Mouse (Mus musculus): ENCODE results near the gene Top2a.

The Top2a gene

DNA sequence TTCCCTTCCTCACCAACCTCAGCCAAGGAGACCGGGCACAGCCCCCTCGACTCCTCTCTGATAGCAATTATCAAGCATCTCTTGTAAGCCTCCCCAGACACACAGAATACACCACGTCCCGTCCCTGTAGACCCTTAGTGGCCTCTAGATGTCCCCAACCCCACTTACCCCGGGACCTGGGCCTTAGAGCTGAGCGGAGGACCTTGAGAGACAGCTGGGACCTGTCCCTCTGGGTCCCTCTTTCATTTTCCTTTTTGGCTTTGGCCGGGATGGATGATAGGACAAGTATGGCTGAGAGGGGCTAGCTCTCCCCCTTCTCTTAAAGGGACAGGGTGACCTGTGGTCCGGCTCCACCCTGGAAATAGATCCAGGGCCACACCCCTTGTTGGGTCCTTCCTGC is 40.4 kb downstream of the Top2a start:
- in situ Hi-C loops (cut with MseI, MboI): no loop called here

DNA sequence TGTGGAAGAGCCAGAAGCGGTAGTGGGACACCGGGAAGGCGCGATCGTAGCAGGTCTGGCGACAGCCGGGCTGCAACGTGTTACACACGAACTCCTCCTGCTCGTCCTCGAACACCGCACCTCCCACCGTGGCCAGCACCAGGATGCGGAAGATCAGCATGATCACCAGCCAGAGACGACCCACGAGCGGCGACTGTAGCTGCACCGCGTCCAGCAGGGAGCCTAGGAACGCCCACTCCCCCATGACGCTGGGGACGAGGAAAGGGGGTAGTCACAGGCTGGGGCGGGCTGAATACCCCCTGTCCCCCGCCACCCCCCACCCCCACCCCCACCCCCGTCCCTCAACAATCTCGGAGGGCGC is 41.2 kb downstream of the Top2a start, which contains the start of gene Gjd3:
Gjd3 (minus strand) TSS at position 244 of the 361 bp plus-strand sequence.
- in situ Hi-C loops (cut with MseI, MboI): no loop called here

GRCm38 (mm10) chr11:98981997-98982772 is 41.8 kb downstream of the Top2a start:
- in situ Hi-C loops (cut with MseI, MboI): no loop called here

DNA sequence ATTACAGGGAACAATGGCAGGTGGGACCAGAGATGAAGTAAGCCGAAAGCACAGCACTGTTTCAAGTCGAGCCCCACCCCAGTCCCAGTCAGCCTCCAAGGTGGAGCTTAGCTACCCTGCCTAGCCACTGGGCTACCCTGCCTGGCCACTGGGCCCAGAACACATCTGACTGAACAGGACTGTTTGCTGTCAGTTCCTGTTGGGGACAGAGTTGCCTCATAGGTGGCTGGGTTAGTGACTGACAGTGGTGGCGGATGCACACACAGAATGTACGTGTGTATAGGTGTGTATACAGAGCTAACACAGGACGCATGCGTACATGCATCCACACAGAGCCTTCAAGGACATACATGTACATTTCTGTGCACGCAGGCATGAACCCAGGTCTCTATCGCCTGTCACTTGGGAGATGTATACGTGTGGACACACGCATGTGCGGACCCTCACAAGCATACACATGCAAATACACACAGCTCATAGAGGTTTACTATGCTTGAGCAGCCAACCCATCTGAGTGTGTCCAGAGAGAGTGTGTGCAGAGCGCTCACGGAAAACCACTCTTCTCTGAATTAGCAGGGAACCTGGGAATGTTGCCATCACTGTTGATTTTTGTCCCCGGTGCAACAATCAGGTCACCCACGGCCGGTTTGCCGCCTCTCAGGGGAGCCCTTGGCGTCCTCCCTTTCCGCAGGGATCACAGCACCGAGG is 42.5 kb downstream of the Top2a start:
- in situ Hi-C loops (cut with MseI, MboI): no loop called here

- in situ Hi-C loops (cut with MseI, MboI): loop anchor here (10.0 kb wide), 1 partner anchor 55 kb away; the partner anchor contains the start of gene Rara (in 2 of the 2)
These were observed 44.6 kb downstream of the Top2a start for GRCm38 (mm10) chr11:98979356-98979755.

GRCm38 (mm10) chr11:98978526-98979148 is 45.4 kb downstream of the Top2a start:
- in situ Hi-C loops (cut with MseI, MboI): loop anchor here (10.0 kb wide), 1 partner anchor 54 kb away; the partner anchor contains the start of gene Rara (in 2 of the 2)

DNA sequence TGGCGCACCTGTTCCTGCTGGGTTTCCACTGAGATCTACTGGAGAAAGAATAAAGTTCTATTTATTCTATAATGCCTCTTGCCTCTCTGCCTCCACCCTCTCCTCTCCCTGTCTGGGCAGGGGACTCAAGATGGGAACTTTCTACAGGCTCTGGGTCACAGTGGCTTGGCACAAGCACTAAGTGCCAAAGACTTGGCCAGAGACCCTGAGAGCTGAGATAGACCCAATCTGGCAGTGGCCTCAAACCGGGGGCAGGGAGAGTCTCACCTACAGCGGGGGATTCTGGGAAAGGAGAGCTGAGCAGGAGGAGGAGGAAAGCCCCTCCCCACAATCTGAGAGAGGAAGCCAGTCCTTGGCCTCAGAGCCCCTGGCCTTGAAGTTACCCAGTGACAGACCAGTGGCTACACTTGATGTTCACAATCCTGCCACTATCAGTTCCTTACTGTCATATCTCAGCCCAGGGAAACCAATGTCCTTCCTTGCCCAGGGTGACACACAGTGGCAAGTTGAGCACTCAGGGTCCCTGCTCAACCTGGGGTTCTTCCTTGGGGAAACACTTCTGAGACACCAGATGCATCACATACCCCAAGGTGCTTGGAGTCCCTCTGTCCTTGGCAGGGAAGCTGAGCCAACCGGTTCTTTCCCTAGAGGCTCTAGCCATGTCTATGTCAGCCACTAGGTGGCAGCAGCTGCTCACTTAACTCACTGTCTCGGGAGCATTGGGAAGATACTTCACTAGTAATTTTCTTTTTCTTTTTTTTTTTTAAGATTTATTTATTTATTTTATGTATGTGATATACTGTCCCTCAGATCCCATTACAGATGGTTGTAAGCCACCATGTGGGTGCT is 48.9 kb downstream of the Top2a start:
- in situ Hi-C loops (cut with MseI, MboI): loop anchor here (10.0 kb wide), 1 partner anchor 50 kb away; the partner anchor contains the start of gene Rara (in 2 of the 2)

DNA sequence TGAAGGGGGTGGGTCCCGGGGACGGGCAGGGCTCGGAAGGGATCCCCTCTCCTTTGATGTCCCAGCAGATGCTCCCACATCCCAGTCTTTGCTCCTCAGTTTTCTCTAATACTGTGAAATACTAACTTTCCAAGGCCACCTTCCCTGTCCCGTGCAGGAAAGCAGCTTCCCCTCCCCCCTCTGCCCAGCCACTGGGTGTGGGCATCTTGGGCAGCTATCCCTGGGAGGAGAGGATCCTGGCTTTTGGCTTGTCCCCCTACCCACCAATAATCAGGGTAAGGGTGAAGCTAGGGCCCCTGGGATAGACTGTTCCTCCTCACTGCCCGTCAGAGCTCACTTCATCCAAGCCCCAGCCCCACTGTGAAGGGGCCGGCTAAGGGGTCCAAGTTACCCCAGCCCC is 49.8 kb downstream of the Top2a start:
- in situ Hi-C loops (cut with MseI, MboI): loop anchor here (10.0 kb wide), 1 partner anchor 49 kb away; the partner anchor contains the start of gene Rara (in 2 of the 2)

GRCm38 (mm10) chr11:98973584-98973983 is 50.4 kb downstream of the Top2a start:
- in situ Hi-C loops (cut with MseI, MboI): loop anchor here (10.0 kb wide), 1 partner anchor 49 kb away; the partner anchor contains the start of gene Rara (in 2 of the 2)

DNA sequence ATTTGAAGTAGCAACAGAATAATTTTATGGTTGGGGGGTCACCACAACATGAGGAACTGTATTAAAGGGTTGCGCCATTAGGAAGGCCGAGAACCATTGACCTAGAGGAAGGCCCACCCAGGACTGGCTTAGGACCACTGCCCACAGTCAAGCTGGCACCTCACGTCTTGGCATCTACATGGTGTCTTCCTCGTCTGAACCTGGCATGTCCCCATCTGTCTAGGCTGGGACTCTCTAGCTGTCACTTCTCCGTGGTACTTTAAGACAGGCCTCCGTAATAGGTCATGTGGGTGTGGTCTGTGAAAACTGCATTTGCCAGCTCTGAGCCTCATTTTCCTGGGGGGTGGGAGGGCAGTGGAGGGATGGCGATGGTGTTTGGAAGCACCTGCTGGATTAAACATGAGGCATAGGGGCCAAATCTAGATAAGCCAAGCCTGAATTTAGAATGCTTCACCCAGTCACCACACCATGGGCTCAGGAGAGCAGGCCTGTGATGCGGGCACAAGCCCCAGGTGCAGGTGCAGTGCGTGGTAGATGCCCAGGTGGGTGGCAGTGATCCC is 51.1 kb downstream of the Top2a start:
- in situ Hi-C loops (cut with MseI, MboI): loop anchor here (10.0 kb wide), 1 partner anchor 48 kb away; the partner anchor contains the start of gene Rara (in 2 of the 2)

GRCm38 (mm10) chr11:98972215-98972614 is 51.8 kb downstream of the Top2a start:
- in situ Hi-C loops (cut with MseI, MboI): loop anchor here (10.0 kb wide), 1 partner anchor 47 kb away; the partner anchor contains the start of gene Rara (in 2 of the 2)

DNA sequence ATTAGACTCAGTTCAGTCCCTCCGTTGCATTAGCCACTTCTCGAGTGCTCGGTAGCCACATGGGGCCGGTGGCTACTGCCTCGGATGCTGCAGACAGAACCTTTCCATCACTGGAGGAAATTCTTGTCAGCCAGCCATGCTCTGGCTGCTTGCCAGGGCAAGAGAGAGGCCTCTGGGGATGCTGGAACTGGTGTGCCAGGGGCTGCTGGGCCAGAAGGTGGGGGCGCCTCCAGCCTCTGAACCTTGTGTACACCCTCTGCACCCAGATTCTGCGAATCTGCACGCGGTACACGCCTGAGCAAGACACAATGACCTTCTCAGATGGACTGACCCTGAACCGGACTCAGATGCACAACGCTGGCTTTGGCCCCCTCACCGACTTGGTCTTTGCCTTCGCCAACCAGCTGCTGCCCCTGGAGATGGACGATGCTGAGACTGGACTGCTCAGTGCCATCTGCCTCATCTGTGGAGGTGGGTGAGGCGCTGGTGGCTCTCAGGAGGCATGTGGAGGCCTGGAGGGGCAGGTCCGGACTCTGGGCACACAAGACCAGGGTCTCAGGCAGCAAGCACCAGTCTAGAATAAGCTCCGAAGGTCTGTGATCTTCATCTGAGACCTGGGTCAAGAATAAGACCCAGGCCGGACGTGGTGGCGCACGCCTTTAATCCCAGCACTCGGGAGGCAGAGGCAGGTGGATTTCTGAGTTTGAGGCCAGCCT is 52.5 kb downstream of the Top2a start:
- in situ Hi-C loops (cut with MseI, MboI): loop anchor here (10.0 kb wide), 1 partner anchor 47 kb away; the partner anchor contains the start of gene Rara (in 2 of the 2)

GRCm38 (mm10) chr11:98970191-98970925 is 53.6 kb downstream of the Top2a start:
- in situ Hi-C loops (cut with MseI, MboI): loop anchor here (10.0 kb wide), 1 partner anchor 46 kb away; the partner anchor contains the start of gene Rara (in 2 of the 2)

GRCm38 (mm10) chr11:98969496-98969927 is 54.5 kb downstream of the Top2a start:
- in situ Hi-C loops (cut with MseI, MboI): no loop called here

DNA sequence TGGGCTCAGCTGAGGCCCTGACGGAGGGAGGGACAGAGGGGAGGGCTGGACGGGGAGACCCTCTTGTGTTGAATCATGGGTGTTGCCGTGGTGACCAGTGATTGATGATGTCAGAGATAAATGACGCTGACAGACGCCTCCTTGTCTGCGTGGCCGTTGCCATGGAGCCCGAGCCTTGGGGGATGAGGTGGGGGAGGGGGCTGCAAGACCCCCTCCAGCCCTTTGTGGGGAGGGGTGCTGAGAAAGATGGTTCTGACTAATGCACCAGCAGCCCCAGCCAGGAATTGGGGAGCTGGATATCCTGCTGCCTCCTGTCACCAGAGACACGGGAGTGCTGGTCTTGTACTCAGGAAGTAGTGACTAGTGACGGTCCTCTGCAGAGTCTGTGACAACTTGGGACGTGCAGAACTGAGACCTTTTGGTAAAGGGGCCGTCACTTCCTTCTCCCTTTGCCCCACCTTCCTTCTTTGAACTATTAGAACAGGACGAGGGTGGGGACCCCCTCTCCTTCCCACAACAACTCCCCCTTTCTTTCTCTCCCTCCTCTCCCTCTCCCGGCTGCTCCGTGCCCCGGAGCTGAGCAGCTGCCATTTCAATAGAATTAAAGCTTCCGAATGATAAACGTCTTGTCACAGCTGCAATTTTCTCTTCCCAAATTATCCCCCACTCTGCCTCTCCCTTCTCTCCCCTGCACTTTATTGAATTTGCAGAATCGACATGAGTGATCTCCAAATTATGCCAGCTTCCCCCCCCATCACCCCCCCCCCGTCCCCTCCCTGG is 55.1 kb downstream of the Top2a start:
- in situ Hi-C loops (cut with MseI, MboI): no loop called here

DNA sequence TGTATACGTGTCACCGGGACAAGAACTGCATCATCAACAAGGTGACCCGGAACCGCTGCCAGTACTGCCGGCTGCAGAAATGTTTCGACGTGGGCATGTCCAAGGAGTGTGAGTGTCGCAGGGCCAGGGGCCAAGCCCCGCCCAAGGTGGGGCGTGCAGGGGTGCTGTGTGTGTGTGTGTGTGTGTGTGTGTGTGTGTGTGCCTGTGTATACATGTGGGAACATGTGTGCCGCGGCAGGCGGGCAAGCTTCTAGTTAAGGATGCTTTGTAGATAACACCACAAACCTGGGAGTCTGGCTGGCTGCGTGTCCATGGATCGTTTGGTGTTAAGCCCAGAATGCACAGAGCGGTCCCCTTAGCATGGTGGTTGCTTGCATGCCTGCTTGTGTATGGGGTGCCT is 55.9 kb downstream of the Top2a start:
- in situ Hi-C loops (cut with MseI, MboI): no loop called here

GRCm38 (mm10) chr11:98966499-98967141 is 57.4 kb downstream of the Top2a start:
- in situ Hi-C loops (cut with MseI, MboI): no loop called here
